Mouse (Mus musculus) large intestine, adult 2 months (tissue): ENCODE measurements around the gene Rbms2. TPM values are rescaled to one million over a fixed set of nuclear protein-coding genes. Genes with fewer than 3 reads are reported as not detected.

Source experiments
- DNase-seq: peaks from one replicate; pipeline ENCODE4 v3.0.0-alpha.2; 2012; ENCODE audit warnings: low read depth, low spot score
- WGBS: fragments of 180-500 bp; shearing (Covaris S2); methylation state at CpG from one replicate; pipeline ENCODE4 v1.1.7; 2018; 5-methylcytosine and 5-hydroxymethylcytosine counted together
- polyA plus RNA-seq: library from polyadenylated mRNA; depleted of rRNA; stranded (reverse); fragments of >200 nt; gene quantifications from 2 replicates; pipeline ENCODE4 v1.2.3, GENCODE M21; 2012

Gene Rbms2
- polyA plus RNA-seq, 1 experiment, result 33.1 TPM

GRCm38 (mm10) chr10:128144961-128145360, 35.1 kb downstream of the Rbms2 start:
- 67% methylated on average over 2 of the region's 2 CpGs for WGBS
- DNase-seq, result no peak

- WGBS, result 47% methylated on average over 4 of the region's 4 CpGs
- no peak for DNase-seq
Measured at GRCm38 (mm10) chr10:128143659-128144058, 36.4 kb downstream of the Rbms2 start.

GRCm38 (mm10) chr10:128142165-128142564, 37.9 kb downstream of the Rbms2 start:
- WGBS, result 60% methylated on average over 2 of the region's 2 CpGs
- DNase-seq, result no peak

GRCm38 (mm10) chr10:128140236-128140952, 39.7 kb downstream of the Rbms2 start:
- DNase-seq, result peak; percentile 40
- 56% methylated on average over 12 of the region's 12 CpGs for WGBS

GRCm38 (mm10) chr10:128135374-128135773, 44.7 kb downstream of the Rbms2 start:
- DNase-seq, result no peak
- WGBS, result 83% methylated on average over 6 of the region's 6 CpGs

- DNase-seq, result no peak
Measured at GRCm38 (mm10) chr10:128133650-128134332, 46.3 kb downstream of the Rbms2 start.

GRCm38 (mm10) chr10:128131812-128132211, 48.3 kb downstream of the Rbms2 start:
- no peak for DNase-seq

More at GRCm38 (mm10) chr10:128133650-128134332, 46.3 kb downstream of the Rbms2 start:
- WGBS, result 67% methylated on average over 13 of the region's 13 CpGs

GRCm38 (mm10) chr10:128131297-128131696, 48.8 kb downstream of the Rbms2 start:
- no peak for DNase-seq
- 59% methylated on average over 3 of the region's 3 CpGs for WGBS

- WGBS, result 73% methylated on average over 8 of the region's 8 CpGs
- DNase-seq, result no peak
Measured at GRCm38 (mm10) chr10:128128143-128128542, 52.0 kb downstream of the Rbms2 start.

GRCm38 (mm10) chr10:128127497-128127896, 52.6 kb downstream of the Rbms2 start:
- 69% methylated on average over 5 of the region's 5 CpGs for WGBS
- DNase-seq, result no peak

- no peak for DNase-seq
- WGBS, result 85% methylated on average over 14 of the region's 14 CpGs
Measured at GRCm38 (mm10) chr10:128125951-128126350, 54.1 kb downstream of the Rbms2 start.

- WGBS, result 93% methylated on average over 9 of the region's 9 CpGs
- DNase-seq, result no peak
Measured at GRCm38 (mm10) chr10:128124831-128125230, 55.3 kb downstream of the Rbms2 start.

GRCm38 (mm10) chr10:128123833-128124232, 56.3 kb downstream of the Rbms2 start:
- no peak for DNase-seq
- 87% methylated on average over 7 of the region's 7 CpGs for WGBS

- DNase-seq, result no peak
Measured at GRCm38 (mm10) chr10:128111227-128111626, 68.9 kb downstream of the Rbms2 start.

- DNase-seq, result no peak
- WGBS, result 80% methylated on average over 4 of the region's 4 CpGs
Measured at GRCm38 (mm10) chr10:128110103-128110761, 69.9 kb downstream of the Rbms2 start.

- 0% methylated on average over 13 of the region's 13 CpGs for WGBS
- DNase-seq, result no peak
Measured at GRCm38 (mm10) chr10:128097587-128097971, 82.5 kb downstream of the Rbms2 start.

- under 1% methylated on average over 86 of the region's 86 CpGs for WGBS
- DNase-seq, result no peak
Measured at GRCm38 (mm10) chr10:128096693-128097586, 83.2 kb downstream of the Rbms2 start.

- DNase-seq, result no peak
- 23% methylated on average over 4 of the region's 4 CpGs for WGBS
Measured at GRCm38 (mm10) chr10:128096313-128096692, 83.8 kb downstream of the Rbms2 start.

GRCm38 (mm10) chr10:128095003-128095636, 85.0 kb downstream of the Rbms2 start:
- 25% methylated on average over 9 of the region's 9 CpGs for WGBS
- DNase-seq, result no peak
